Mouse (Mus musculus) urinary bladder, postnatal 4 days (tissue): ENCODE results near the gene Tmem255a.

ENCODE experiments used
- DNase-seq, 2 experiments: peaks; one replicate each; pipeline ENCODE4 v3.0.0; 2021 to 2022; ENCODE audit warnings: low spot score in 2 of 2

Tmem255a gene

DNA sequence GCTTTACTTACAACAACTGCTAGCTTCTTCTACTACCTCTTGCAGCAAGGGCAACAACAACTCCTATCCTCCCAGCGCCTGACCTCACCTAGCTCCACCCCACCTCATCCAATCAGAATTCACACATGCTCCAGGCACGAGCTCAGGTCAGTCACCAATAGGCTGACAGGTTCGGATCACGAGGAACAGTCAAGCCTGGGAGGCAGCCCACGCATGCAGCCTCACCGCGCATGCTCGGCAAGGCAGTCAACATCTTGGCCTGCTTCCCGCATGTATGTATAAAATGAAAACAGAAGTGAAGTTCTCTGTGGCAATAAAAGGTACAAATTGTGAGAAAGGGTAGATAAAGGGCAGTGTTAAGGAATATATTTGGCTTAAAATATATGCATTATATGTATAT, 86.2 kb downstream of the Tmem255a start:
- no peak for DNase-seq

DNA sequence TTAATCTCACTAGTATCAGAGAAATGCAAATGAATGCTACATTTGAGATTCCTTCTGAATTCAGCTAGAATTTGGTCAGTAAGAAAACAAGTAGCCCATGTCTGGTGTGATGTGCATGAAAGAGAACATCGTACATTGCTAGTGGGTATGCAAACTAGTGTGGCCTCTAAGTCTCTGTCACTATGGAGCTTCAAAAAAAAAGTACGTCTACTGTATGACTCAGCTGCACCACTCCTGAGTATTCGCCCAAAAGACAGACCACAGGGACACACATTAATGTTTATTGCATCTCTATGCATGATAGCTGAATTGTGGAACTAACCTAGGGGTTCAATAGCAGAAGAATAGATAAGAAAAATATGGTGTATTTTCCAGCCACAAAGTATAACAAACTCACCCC, 86.9 kb downstream of the Tmem255a start:
- DNase-seq = no peak

DNA sequence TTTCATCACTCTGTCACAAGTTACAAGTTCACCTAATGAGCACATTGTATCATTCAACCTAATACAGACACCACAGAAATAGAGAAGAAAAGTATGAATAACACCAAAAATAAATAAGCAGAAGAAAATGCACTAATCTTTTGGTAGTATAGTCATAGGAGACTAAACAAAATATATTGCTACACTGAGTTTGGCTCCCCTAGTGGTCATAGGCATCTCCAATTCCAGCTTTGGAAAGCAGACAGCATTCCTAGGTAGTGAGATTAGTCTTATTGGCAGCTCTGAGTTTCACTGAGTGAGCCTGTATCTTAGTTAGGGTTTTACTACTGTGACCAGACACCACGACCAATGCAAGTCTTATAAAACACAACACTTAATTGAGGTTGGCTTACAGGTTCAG, 93.1 kb downstream of the Tmem255a start:
- no peak for DNase-seq
